Mouse (Mus musculus) ES-E14 (cell line): ENCODE data around the gene Sec24b. TPM values are rescaled to one million over a fixed set of nuclear protein-coding genes. Genes with fewer than 3 reads are reported as not detected.

Source experiments
- DNase-seq: peaks from one replicate; pipeline ENCODE4 v3.0.0-alpha.2; 2013; ENCODE audit warnings: low read depth, low spot score
- H3K27ac ChIP-seq: 2 replicates; pipeline ENCODE4 v1.5.1; 2012; ENCODE audit warnings: low read depth, mild to moderate bottlenecking, low read length, moderate library complexity, mixed read lengths; ENCODE audit not compliant: poor library complexity, insufficient read depth, severe bottlenecking
- H3K36me3 ChIP-seq: 2 replicates; pipeline ENCODE4 v1.6.1; 2012; ENCODE audit warnings: mild to moderate bottlenecking, low read length, moderate library complexity, mixed read lengths; ENCODE audit not compliant: control insufficient read depth, poor library complexity, insufficient read depth, severe bottlenecking
- H3K4me1 ChIP-seq, 2 experiments: fragments of 150-350 bp in 1 of 2; sonication (generic) in 1 of 2; 2 replicates each; pipeline ENCODE4 v1.6.1; 2012; ENCODE audit warnings: low read length in 2 of 2, mild to moderate bottlenecking in 1 of 2, mixed read lengths in 1 of 2; ENCODE audit not compliant: control insufficient read depth in 2 of 2, insufficient read depth in 2 of 2, poor library complexity in 1 of 2
- H3K4me3 ChIP-seq, 2 experiments: fragments of 150-350 bp in 1 of 2; sonication (generic) in 1 of 2; 2 replicates each; pipeline ENCODE4 v1.5.1; 2012; ENCODE audit warnings: low read length in 2 of 2, low read depth in 1 of 2, mild to moderate bottlenecking in 1 of 2, mixed read lengths in 1 of 2; ENCODE audit not compliant: insufficient read depth in 1 of 2, poor library complexity in 1 of 2, severe bottlenecking in 1 of 2
- H3K9ac ChIP-seq: 2 replicates; pipeline ENCODE4 v1.6.1; 2012; ENCODE audit warnings: low read depth, mild to moderate bottlenecking, low read length, mixed read lengths; ENCODE audit not compliant: poor library complexity, insufficient read depth, severe bottlenecking
- H3K9me3 ChIP-seq: fragments of 150-350 bp; sonication (generic); 2 replicates; pipeline ENCODE4 v1.6.1; 2012; ENCODE audit warnings: low read depth, mild to moderate bottlenecking, low read length; ENCODE audit not compliant: control insufficient read depth, insufficient read depth
- CHD2 ChIP-seq: IDR thresholded peaks from 2 replicates; pipeline ENCODE4 v1.6.1; 2014; ENCODE audit warnings: mild to moderate bottlenecking, low read depth, low read length, inconsistent platforms
- HCFC1 ChIP-seq: IDR thresholded peaks from 2 replicates; pipeline ENCODE4 v1.6.1; 2012; ENCODE audit warnings: low read length, inconsistent platforms, borderline replicate concordance; ENCODE audit not compliant: insufficient read depth
- MAFK ChIP-seq: IDR thresholded peaks from 2 replicates; pipeline ENCODE4 v1.6.1; 2014; ENCODE audit warnings: mild to moderate bottlenecking, low read depth, low read length, inconsistent platforms; ENCODE audit not compliant: insufficient read depth
- ZC3H11A ChIP-seq: IDR thresholded peaks from 2 replicates; pipeline ENCODE4 v1.6.1; 2012; ENCODE audit warnings: low read depth, mild to moderate bottlenecking, inconsistent platforms, low read length, borderline replicate concordance
- ZNF384 ChIP-seq: IDR thresholded peaks from 2 replicates; pipeline ENCODE4 v1.6.1; 2012; ENCODE audit warnings: low read depth, low read length, inconsistent platforms
- in situ Hi-C, 2 experiments: fragments of 600-800 bp; cut with MboI; formaldehyde crosslinking; loops; one replicate each; pipeline ENCODE4 v1.15.1; 2025; ENCODE audit warnings: low sequenced_read_pairs in 2 of 2, inconsistent platforms in 1 of 2; ENCODE audit not compliant: unreplicated experiment in 2 of 2
- total RNA-seq: library from RNA; depleted of rRNA; stranded (reverse); fragments of 300-350 nt; gene quantifications from 2 replicates; pipeline ENCODE4 v1.2.3, GENCODE M21; 2012

Sec24b gene
- total RNA-seq, 1 experiment: 39.6 TPM

- no peak overlapping the region for H3K27ac ChIP-seq
- no peak for TF ChIP-seq HCFC1
- TF ChIP-seq ZC3H11A: no peak
- TF ChIP-seq MAFK: no peak
- TF ChIP-seq ZNF384: no peak
- no peak for TF ChIP-seq CHD2
- peaks cover 15% of the 10 kb centered on the region for H3K36me3 ChIP-seq
- no peaks in the 10 kb centered on the region for H3K9me3 ChIP-seq
- no peak overlapping the region for H3K4me3 ChIP-seq
- in situ Hi-C loops: no loop called here
- no peak for DNase-seq
- no peak overlapping the region for H3K9ac ChIP-seq
- no peaks in the 10 kb centered on the region for H3K4me1 ChIP-seq
Measured at GRCm38 (mm10) chr3:129981756-129982155, 79.6 kb downstream of the Sec24b start.

- no peak overlapping the region for H3K4me3 ChIP-seq
- peaks cover 11% of the 10 kb centered on the region for H3K36me3 ChIP-seq
- in situ Hi-C loops: no loop called here
- no peak overlapping the region for H3K27ac ChIP-seq
- DNase-seq: no peak
- no peak overlapping the region for H3K9ac ChIP-seq
- H3K4me1 ChIP-seq: peaks cover 0 to 3% of the 10 kb centered on the region in 2 experiments; a peak in 1 of 4 replicates
- no peak for TF ChIP-seq ZC3H11A
- TF ChIP-seq HCFC1: no peak
- no peak for TF ChIP-seq ZNF384
- TF ChIP-seq CHD2: no peak
- TF ChIP-seq MAFK: no peak
- no peaks in the 10 kb centered on the region for H3K9me3 ChIP-seq
Measured at GRCm38 (mm10) chr3:129979510-129979909, 81.8 kb downstream of the Sec24b start.

- DNase-seq: no peak
- no peak overlapping the region for H3K27ac ChIP-seq
- H3K4me3 ChIP-seq: no peak overlapping the region
- TF ChIP-seq ZNF384: no peak
- TF ChIP-seq CHD2: no peak
- TF ChIP-seq HCFC1: no peak
- no peak for TF ChIP-seq MAFK
- no peak for TF ChIP-seq ZC3H11A
- H3K9me3 ChIP-seq: no peaks in the 10 kb centered on the region
- in situ Hi-C loops: no loop called here
- H3K36me3 ChIP-seq: peaks cover 10% of the 10 kb centered on the region
- H3K9ac ChIP-seq: no peak overlapping the region
- peaks cover 0 to 3% of the 10 kb centered on the region in 2 experiments; a peak in 1 of 4 replicates for H3K4me1 ChIP-seq
Measured at GRCm38 (mm10) chr3:129978716-129979115, 82.6 kb downstream of the Sec24b start.

GRCm38 (mm10) chr3:129976317-129976716 is 85.0 kb downstream of the Sec24b start:
- no peak overlapping the region for H3K27ac ChIP-seq
- no peak for DNase-seq
- no peak overlapping the region for H3K4me3 ChIP-seq
- TF ChIP-seq ZNF384 (no peak), HCFC1 (no peak), ZC3H11A (no peak), MAFK (no peak), CHD2 (no peak)
- H3K4me1 ChIP-seq: peaks cover 0 to 3% of the 10 kb centered on the region in 2 experiments; a peak in 1 of 4 replicates
- H3K9ac ChIP-seq: no peak overlapping the region
- H3K9me3 ChIP-seq: no peaks in the 10 kb centered on the region
- in situ Hi-C loops: no loop called here
- H3K36me3 ChIP-seq: no peaks in the 10 kb centered on the region
